Mouse (Mus musculus): Measurements from ENCODE around the gene Pcnx. TPM values are rescaled to one million over a fixed set of nuclear protein-coding genes. Genes with fewer than 3 reads are reported as not detected.

Pcnx gene
- polyA plus RNA-seq, 1 experiment = 39.9 TPM

DNA sequence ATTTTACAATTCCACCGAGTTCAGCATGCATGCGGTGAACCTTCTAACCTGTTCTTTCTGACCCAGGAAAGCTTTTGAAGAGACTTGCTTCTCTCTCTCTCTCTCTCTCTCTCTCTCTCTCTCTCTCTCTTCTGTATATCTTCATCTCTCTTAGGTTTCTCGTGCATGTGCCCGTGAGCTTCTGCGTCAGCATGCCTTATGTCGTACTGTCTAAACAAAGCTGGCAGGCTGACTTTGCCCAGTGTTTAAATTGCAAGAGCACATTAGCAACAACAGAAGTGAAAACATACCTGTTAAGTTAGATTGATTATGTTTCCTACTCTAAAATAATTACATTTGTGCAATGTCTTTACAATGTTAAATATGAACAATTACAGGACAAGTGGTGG, 68.6 kb downstream of the Pcnx start:
- Histone ChIP-seq H3K4me3 (ENCODE audit: insufficient read depth, low read length) (no peak overlapping the region), H3K27ac (ENCODE audit: insufficient read depth, low read length) (no peak overlapping the region), H3K4me1 (ENCODE audit: control insufficient read depth, insufficient read depth, low read length) (peaks cover 5% of the 10 kb centered on the region; the same call in 1 of the 2 replicates)
- no peak for TF ChIP-seq POLR2A (IDR thresholded peaks at IDR 0.05; ENCODE audit: extremely low read depth, insufficient read depth, low read length)
- TF ChIP-seq CTCF (IDR thresholded peaks at IDR 0.05; ENCODE audit: extremely low read depth, insufficient read depth, low read length) = no peak

DNA sequence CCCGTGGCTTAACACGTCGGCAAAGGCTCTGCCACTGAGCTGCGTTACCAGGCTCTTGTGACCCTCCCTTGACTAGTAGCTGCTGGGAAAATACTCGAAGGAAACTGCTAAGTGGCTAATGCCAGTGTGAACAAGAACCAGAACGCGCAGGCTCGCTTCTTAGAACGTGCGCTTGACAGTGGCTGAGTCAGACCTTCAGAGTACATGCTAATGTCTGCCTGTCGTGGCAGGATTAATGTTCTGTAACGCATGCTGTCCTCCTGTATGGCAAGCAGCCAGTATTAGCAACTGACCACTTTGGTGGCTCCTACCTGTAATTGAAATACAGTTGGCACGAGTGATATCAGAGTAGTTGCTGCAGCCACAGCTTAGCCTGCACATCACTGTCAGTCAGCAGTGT, 72.2 kb downstream of the Pcnx start:
- H3K4me1 ChIP-seq (ENCODE audit: control insufficient read depth, insufficient read depth, low read length) = peaks cover 4% of the 10 kb centered on the region
- no peak overlapping the region for H3K4me3 ChIP-seq (ENCODE audit: insufficient read depth, low read length)
- no peak for TF ChIP-seq POLR2A (IDR thresholded peaks at IDR 0.05; ENCODE audit: extremely low read depth, insufficient read depth, low read length)
- TF ChIP-seq CTCF (IDR thresholded peaks at IDR 0.05; ENCODE audit: extremely low read depth, insufficient read depth, low read length) = no peak
- no peak overlapping the region for H3K27ac ChIP-seq (ENCODE audit: insufficient read depth, low read length)

DNA sequence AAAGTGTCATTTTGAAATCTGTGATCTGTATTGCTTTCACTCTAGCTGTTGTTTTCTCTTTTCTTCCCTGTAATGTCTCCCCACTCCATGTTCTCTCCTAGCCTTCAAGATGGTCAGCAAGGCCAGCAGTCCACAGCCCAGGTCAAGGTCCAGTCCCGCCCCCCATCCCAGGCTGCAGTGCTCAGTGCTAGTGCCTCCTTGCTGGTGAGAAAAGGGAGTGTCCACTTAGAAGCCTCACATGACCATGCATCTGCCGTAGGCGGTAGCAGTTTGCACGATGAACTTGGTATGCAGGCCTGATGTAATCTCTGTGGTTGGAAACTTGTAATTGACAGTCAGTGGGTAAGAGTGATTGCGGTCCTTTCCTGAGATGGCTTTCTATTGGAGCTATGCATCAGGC, 73.6 kb downstream of the Pcnx start:
- H3K4me1 ChIP-seq (ENCODE audit: control insufficient read depth, insufficient read depth, low read length) = peaks cover 3% of the 10 kb centered on the region
- H3K27ac ChIP-seq (ENCODE audit: insufficient read depth, low read length) = no peak overlapping the region
- TF ChIP-seq POLR2A (IDR thresholded peaks at IDR 0.05; ENCODE audit: extremely low read depth, insufficient read depth, low read length) (no peak), CTCF (IDR thresholded peaks at IDR 0.05; ENCODE audit: extremely low read depth, insufficient read depth, low read length) (no peak)
- no peak overlapping the region for H3K4me3 ChIP-seq (ENCODE audit: insufficient read depth, low read length)

DNA sequence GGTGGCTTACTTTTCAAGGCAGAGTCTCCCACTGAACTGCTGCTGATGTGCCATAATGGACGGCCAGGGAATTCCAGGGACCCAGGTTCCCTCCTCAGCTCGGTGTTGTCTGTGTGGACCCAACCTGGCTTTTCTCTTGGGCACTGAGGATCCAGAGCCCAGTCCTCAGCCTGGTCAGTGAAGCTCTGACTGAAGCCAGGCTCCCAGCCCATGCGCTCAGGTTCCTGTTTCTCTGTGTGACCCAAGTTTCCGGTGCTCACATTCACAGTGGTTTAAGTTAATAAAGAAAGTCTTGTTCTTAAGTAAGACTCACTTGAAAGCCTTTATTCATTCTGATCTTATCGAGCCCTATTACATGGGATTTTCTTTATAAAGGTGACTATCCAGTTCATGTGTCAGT, 74.7 kb downstream of the Pcnx start:
- Histone ChIP-seq H3K27ac (ENCODE audit: insufficient read depth, low read length) (no peak overlapping the region), H3K4me1 (ENCODE audit: control insufficient read depth, insufficient read depth, low read length) (peaks cover 3% of the 10 kb centered on the region), H3K4me3 (ENCODE audit: insufficient read depth, low read length) (no peak overlapping the region)
- TF ChIP-seq POLR2A (IDR thresholded peaks at IDR 0.05; ENCODE audit: extremely low read depth, insufficient read depth, low read length) = no peak
- TF ChIP-seq CTCF (IDR thresholded peaks at IDR 0.05; ENCODE audit: extremely low read depth, insufficient read depth, low read length) = no peak

DNA sequence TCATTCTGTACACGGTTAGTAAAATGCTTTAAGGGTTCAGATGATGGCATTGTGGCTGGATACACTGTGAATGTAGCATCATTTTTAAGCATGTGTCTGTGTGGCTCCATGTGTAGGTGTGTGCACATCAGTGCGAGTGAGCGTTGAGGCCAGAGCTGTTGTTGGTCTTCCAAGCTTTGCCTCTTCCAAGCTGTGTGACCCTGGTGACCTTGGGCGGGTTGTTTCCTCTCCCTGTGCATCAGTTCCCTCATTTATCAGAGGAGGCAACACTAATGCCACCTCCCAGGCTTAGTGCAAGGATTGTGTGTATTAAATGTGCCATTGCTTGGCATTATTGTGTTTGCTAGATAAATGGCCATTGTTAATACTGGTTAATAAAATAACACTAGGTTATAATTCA, 76.2 kb downstream of the Pcnx start:
- Histone ChIP-seq H3K27ac (ENCODE audit: insufficient read depth, low read length) (no peak overlapping the region), H3K4me3 (ENCODE audit: insufficient read depth, low read length) (no peak overlapping the region), H3K4me1 (ENCODE audit: control insufficient read depth, insufficient read depth, low read length) (peaks cover 3% of the 10 kb centered on the region)
- TF ChIP-seq POLR2A (IDR thresholded peaks at IDR 0.05; ENCODE audit: extremely low read depth, insufficient read depth, low read length) (no peak), CTCF (IDR thresholded peaks at IDR 0.05; ENCODE audit: extremely low read depth, insufficient read depth, low read length) (no peak)

DNA sequence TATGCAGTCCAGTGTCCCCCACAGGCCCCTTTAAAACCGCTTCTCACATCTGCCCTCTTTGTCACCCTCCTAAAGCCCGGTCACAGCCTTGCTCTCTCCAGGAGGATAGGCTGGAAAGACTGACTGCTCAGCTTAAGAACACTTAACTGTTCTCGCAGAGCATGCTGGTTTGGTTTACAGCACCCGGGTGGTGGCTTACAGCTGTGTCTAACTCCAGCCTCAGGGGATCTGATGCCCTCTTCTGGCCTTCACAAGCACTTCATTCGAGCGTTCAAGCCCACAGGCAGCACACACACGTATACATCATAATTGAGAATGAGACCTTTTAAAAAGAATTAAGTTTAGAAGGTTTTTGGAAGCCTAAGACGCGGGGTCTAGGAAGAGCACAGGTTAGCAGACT, 81.4 kb downstream of the Pcnx start:
- Histone ChIP-seq H3K27ac (ENCODE audit: insufficient read depth, low read length) (no peak overlapping the region), H3K4me3 (ENCODE audit: insufficient read depth, low read length) (no peak overlapping the region), H3K4me1 (ENCODE audit: control insufficient read depth, insufficient read depth, low read length) (peaks cover 2% of the 10 kb centered on the region)
- TF ChIP-seq POLR2A (IDR thresholded peaks at IDR 0.05; ENCODE audit: extremely low read depth, insufficient read depth, low read length) (no peak), CTCF (IDR thresholded peaks at IDR 0.05; ENCODE audit: extremely low read depth, insufficient read depth, low read length) (no peak)

DNA sequence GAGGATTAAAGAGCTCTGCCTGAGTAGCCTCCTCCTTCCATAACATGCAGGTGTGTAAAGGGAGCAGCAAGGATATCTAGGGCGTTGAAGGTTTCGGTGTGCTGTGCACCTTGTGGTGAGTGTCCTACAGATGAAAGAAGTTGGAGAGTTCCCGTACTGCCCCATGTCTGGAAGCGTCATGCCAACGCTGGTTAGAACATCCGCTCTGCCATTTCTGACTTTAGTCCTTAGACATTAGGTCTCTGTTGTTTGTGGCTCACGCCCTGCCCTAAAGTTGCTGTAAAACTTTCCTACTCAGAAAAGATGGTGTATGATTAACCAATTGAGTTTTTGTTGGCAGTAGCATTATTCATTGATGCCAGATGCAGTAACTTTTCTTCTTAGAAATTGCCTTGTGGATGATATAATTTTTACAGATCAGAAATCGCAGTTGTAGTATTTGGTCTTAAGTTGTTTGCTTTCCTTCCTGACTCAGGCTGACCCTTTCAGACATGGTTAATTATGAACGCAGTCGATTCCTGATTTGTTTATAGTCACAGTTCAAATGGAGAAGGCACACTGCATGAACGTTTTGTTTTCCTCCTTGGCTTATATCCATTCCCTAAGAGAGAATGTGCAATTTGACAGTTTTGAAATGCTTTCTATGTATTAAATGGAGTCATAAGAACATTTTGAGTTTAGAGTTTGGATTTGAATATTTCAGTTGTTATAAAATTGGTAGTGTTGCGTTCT, 83.7 kb downstream of the Pcnx start:
- Histone ChIP-seq H3K27ac (ENCODE audit: insufficient read depth, low read length) (no peak overlapping the region), H3K4me1 (ENCODE audit: control insufficient read depth, insufficient read depth, low read length) (peaks cover 2% of the 10 kb centered on the region; the same call in 1 of the 2 replicates), H3K4me3 (ENCODE audit: insufficient read depth, low read length) (no peak overlapping the region)
- TF ChIP-seq POLR2A (IDR thresholded peaks at IDR 0.05; ENCODE audit: extremely low read depth, insufficient read depth, low read length) (no peak), CTCF (IDR thresholded peaks at IDR 0.05; ENCODE audit: extremely low read depth, insufficient read depth, low read length) (no peak)

DNA sequence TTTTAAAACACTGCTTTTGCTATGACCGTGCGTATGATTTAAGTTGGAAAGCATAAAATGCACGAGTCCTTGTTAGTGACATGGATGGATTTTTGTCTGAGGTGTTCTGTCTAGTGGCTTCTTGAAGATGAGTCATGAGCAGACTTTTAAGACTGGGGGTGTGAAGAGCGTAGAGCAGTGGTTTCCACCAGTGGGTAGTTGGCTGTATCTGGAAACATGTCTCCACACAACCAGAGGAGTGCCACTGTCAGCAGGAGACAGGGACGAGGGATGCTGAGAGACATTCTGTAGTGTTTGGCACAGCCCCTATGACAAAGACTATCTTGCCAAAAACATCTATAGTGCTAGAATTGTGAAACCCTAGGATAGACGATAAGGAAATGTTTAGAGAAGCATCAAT, 89.2 kb downstream of the Pcnx start:
- Histone ChIP-seq H3K27ac (ENCODE audit: insufficient read depth, low read length) (no peak overlapping the region), H3K4me3 (ENCODE audit: insufficient read depth, low read length) (no peak overlapping the region), H3K4me1 (ENCODE audit: control insufficient read depth, insufficient read depth, low read length) (0 out of 2 replicates have a peak, but pooled peaks cover 1% of the 10 kb centered on the region)
- TF ChIP-seq POLR2A (IDR thresholded peaks at IDR 0.05; ENCODE audit: extremely low read depth, insufficient read depth, low read length) = no peak
- TF ChIP-seq CTCF (IDR thresholded peaks at IDR 0.05; ENCODE audit: extremely low read depth, insufficient read depth, low read length) = no peak

DNA sequence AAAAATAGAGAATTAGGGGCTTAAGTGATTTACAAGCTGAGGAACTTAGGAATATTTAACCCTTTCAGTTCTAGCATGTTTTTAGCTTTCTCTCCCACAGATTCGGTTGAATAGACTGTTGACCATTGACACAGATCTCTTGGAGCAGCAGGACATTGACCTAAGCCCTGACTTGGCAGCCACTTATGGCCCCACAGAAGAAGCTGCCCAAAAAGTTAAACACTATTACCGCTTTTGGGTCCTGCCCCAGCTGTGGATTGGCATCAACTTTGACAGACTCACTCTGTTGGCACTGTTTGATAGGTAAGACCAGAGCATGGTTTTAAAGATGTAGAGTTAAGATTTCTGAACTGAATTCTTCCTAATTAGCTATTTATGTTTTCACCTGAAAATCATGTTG, 90.2 kb downstream of the Pcnx start:
- H3K4me1 ChIP-seq (ENCODE audit: control insufficient read depth, insufficient read depth, low read length) = 0 out of 2 replicates have a peak, but pooled peaks cover 1% of the 10 kb centered on the region
- no peak for TF ChIP-seq CTCF (IDR thresholded peaks at IDR 0.05; ENCODE audit: extremely low read depth, insufficient read depth, low read length)
- TF ChIP-seq POLR2A (IDR thresholded peaks at IDR 0.05; ENCODE audit: extremely low read depth, insufficient read depth, low read length) = no peak
- no peak overlapping the region for H3K27ac ChIP-seq (ENCODE audit: insufficient read depth, low read length)
- no peak overlapping the region for H3K4me3 ChIP-seq (ENCODE audit: insufficient read depth, low read length)

DNA sequence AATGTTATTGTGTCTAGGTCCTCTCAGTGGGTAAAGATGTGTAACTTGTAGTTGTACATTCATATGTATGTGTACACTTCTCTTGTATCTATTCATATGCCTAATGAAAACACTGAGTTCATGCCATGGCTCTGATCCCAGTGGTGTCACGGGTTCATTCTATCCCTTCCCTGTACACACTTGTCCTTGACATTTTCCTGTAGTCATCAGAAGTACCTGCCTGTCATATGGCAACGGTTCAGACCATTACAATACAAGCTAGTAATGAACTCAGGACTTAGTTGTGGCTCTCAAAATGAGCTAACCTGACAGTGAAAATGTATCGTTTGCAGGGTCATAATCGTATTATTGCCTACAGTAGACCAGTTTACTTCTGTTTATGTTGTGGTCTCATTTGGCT, 98.5 kb downstream of the Pcnx start:
- no peaks in the 10 kb centered on the region for H3K4me1 ChIP-seq (ENCODE audit: control insufficient read depth, insufficient read depth, low read length)
- TF ChIP-seq POLR2A (IDR thresholded peaks at IDR 0.05; ENCODE audit: extremely low read depth, insufficient read depth, low read length) (no peak), CTCF (IDR thresholded peaks at IDR 0.05; ENCODE audit: extremely low read depth, insufficient read depth, low read length) (no peak)
- H3K4me3 ChIP-seq (ENCODE audit: insufficient read depth, low read length) = no peak overlapping the region
- H3K27ac ChIP-seq (ENCODE audit: insufficient read depth, low read length) = no peak overlapping the region
